Mouse (Mus musculus) frontal cortex, postnatal 25 days (tissue): ENCODE measurements around the gene N4bp2l2.
"Not testable (repeated sequence)": the region's sequence is repeated elsewhere in the genome, so short reads cannot be mapped to it uniquely, and the experiment has no call there.

Experiments used
- DNase-seq, 2 experiments: peaks; one replicate each; pipeline ENCODE4 v3.0.0; 2022; ENCODE audit warnings: low spot score in 2 of 2

Gene N4bp2l2

DNA sequence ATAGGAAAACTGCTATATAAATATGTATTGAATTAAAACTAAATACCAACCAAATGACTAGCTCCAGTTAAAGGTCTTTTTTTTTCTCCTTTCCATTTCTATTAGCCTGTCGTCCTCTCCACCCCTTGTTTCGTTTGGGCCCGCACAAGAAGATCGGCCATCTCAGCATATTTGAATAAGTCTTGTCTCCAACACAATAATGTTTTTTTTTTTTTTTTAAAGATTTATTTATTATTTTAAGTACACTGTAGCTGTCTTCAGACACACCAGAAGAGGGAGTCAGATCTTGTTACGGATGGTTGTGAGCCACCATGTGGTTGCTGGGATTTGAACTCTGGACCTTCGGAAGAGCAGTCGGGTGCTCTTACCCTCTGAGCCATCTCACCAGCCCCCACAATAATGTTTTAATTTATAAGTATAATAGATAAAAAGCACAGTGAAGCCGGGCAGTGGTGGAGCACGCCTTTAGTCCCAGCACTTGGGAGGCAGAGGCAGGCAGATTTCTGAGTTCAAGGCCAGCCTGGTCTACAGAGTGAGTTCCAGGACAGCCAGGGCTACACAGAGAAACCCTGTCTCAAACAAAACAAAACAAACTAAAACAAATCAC lies at the start of gene N4bp2l2:
N4bp2l2 (minus strand) TSS at position 51 of the 607 bp plus-strand sequence.
- DNase-seq, result not testable (repeated sequence)

DNA sequence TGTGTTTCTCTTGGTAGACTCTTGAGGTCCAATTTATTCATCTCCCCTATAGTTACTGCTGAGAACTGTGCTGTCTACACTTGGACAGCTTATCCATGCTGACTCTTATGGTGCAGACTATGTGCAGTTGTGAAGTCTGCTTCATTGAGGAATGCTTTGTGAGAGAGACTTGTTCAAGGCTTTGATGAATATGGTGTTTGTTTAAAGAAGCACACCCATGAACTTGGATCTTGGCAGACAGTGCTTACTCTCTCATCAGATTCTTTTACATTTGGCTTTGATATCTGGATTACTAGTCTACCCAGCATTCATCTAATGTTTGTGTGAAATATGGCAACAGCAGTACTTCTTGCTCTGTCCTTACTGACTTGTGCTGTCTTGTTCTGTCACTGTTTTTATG lies 47.4 kb upstream of the N4bp2l2 start:
- no peak for DNase-seq

DNA sequence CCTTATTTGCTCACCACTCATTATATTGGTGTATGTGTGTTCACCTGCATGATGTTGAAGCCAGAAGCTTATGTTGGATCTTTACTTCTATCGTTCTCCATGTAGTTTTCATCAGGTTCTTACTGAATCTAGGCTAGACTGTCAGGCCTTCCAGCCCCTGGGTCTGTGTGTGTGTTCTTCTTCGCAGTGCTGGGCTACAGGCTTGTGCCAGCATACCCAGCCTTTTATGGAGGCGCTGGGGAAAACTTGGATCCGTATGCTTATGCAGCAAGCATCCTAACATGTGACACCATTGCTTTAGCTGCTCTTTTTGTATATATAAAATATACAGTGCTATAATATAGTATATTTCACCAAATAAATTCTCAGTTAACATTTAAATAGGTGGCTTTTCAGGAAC lies 45.5 kb upstream of the N4bp2l2 start:
- DNase-seq, result no peak

DNA sequence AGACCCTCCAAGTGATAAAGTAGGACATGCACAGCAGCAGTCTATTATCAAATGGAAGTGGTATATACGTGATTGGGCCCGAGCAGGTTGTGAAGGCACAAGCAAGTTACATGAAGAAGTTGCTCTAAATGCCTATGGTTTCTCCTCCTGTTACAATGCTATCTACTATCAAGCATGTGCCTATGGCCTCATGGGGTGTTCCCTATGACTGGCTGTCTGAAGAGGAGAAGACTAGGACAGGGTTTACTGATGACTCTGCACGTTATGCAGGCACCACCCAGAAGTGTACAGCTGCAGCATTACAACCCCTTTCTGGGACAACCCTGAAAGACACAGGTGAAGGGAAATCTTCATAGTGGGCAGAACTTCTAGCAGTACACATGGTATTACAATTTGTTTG lies 41.2 kb upstream of the N4bp2l2 start:
- DNase-seq, result not testable (repeated sequence)

DNA sequence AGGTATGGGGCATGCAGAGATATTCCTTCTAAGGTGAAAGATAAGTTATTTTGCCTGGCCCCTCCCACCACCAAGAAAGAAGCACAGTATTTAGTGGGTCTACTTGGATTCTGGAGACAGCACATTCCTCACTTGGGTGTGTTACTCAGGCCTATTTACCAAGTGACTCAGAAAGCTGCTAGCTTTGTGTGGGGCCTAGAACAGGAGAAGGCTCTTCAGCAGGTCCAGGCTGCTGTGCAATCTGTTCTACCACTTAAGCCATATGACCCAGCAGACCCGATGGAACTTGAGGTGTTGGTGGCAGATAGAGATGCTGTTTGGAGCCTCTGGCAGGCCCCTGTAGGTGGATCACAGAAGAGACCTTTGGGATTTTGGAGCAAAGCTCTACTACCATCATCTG lies 40.7 kb upstream of the N4bp2l2 start:
- not testable (repeated sequence) for DNase-seq

DNA sequence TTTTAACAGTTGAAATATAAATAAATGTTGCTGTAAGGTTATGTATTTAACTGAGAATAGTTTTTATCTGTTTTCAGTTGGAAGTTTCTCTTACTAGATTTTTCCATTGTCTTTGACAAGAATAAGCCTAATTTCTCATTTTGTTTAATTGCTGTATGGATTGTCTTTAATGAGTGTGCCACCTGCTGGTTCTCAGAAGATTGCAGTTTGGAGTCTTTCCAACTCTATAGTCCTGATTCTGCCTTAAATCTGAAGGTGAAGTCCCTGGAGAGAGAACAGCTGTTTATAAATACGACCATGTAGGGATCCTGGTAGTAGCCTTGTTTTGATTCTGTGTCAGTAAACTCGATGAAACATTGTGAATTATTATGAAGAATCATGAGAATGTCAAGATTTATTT lies 36.7 kb upstream of the N4bp2l2 start:
- DNase-seq, result no peak

DNA sequence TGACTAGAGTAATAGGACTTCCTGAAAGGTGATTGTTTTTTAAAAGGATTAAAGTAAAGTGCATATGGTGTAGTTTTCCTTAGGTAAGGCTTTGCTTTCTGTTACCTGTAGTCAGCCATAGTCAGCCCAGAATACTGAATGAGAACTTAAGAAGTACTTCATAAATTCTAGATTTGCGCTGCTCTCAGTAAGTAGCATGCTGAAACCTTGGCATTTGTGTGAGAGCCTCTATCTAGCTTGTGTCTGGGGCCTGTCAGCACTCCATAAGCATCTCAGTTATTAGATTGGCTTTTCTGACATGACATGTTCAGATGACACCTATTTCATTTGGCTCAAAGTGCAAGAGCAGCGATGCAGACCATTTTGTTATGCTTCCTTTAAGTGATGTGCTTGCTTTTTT lies 27.3 kb upstream of the N4bp2l2 start:
- no peak for DNase-seq

DNA sequence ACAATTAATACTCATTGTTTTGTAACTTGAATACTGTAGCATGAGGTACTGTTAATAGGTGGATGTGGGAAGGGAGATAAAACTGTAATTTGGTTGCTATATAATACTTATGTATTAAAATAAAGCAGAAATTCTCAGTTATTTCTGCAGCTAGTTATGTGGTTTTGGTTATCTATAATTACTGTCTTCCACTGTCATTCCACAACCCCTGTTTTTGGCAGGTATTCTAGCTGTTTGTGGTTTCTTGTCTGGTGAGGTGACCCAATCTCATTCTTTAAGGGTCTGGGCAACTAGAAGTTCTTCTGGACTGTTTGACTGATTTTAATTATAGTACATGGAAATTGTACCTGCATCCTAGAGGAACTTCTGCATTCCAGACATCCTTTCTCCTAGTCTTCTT lies 24.7 kb upstream of the N4bp2l2 start:
- DNase-seq, result no peak

DNA sequence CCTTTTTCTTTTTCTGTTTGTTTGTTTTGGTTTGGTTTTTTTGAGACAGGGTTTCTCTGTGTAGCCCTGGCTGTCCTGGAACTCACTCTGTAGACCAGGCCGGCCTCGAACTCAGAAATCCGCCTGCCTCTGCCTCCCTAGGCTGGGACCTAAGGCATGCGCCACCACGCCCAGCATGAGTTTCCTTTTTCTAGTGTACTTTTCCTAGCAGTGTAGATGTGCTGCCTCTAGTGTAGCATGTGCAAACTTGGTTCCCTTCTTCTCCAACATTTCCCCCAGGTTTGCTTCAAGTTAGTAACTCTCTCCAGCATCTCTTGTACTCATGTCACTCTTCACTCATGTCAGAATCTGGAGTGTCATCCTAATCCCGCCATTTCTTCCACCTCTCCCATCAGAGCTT lies 16.9 kb upstream of the N4bp2l2 start:
- DNase-seq, result not testable (repeated sequence)

DNA sequence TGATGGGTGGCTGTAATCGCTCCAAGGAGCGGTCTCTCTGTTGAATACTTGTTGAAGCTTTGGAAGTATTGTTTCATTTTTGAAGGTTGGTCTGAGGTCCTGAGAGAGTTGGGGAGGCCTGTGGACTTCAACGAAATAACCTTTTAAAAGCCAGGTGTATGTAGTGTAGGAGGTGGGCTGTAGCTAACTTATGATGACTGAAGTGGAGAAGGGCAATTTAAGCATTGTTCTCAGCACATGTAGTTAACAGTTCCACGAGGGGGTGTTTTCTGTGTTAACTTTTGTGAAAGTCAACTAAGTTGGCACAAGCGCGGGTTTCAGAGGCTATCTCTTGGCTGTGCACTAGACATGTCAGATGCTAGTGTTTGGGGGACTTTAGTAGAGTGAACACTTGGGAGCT lies 8.9 kb upstream of the N4bp2l2 start:
- DNase-seq, result no peak

DNA sequence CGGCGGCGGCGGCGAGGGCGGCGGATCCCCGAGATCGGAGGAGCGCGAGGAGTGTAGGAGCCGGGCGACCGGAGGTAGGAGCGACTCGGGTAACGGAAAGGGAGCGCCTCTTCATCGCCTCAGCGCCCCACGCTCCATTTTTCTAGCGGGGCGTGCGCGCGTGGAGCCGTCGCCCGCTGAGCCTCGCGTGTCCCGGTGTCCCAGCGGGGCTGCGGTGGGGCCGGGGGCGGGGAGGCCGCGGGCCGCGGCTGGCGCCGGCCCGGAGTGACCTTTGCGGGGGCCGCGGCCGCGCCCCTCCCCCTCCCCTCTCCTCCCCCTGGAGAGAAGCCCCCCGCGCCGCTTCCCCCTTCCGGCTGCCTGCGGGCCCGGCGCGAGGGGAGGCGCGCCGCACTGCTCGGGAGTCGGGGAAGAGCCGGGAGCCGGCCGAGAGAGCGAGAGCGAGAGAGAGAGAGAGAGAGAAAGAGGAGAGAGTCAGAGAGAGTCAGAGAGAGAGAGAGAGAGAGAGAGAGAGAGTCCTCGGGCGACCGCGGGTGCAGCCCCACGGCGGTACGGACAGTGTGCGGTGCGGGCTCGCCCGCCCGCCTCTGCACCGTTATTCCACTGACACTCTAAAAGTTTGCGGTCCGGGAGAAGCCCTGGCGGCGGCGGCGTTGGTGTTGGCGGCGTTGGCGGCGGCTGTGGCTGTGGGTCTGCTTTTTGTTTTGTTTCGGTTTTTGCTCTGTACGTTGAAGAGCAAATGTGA lies 8.1 kb upstream of the N4bp2l2 start:
- DNase-seq, result peak; percentile 15 to 20

DNA sequence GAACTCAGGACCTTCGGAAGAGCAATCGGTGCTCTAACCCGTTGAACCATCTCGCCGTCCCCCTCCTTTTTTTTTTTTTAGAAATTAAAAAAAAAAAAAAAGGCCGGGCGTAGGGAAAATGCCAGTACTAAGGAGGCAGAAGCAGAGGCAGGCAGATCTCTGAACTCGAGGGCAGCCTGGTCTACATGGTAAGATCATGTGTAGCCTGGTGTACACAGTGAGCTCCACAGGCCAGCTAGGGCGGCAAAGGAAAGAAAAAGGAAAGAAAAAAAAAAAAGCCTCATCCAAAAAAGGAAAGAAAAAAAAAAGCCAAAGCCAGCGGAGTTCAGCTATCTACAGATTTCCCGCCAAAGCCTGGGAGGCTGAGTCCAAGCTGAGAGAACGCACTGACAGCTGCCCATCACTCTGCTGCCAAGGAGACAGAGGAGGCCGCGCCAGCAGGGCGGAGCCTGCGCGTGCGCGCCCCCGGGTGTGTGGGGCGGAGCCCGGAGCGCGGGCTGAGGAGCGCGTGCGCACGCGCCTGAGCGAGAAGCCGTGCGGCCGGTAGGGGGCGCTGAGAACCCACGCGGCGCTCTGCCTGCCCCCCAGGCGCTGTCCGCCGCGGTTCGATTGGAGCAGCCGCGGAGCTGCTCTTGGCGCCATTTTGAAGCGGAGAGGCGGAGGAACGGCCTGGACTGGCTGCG lies 7.3 kb upstream of the N4bp2l2 start, which contains the start of gene Pds5b:
Pds5b (plus strand) TSS at position 587 of the 683 bp plus-strand sequence.
- peak; percentile 74 to 87 for DNase-seq

DNA sequence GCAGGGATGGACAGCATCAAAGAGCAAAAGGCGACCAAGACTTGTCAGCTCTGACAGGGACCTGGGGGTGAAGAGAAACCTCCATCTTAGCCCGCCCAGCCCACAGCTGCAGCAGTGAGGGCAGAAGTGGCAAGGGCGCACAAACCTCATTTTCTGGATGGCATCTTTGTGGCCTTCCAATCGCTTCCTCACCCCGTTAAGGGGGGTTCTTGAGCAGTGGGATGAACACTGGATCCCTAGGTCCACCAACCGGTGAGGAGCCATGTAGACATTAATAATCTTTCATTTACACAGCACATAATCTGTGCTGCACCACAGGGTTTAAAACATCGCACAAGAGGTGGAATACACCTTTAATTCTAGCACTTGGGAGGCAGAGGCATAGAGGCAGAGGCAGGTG lies 6.4 kb upstream of the N4bp2l2 start:
- no peak for DNase-seq

DNA sequence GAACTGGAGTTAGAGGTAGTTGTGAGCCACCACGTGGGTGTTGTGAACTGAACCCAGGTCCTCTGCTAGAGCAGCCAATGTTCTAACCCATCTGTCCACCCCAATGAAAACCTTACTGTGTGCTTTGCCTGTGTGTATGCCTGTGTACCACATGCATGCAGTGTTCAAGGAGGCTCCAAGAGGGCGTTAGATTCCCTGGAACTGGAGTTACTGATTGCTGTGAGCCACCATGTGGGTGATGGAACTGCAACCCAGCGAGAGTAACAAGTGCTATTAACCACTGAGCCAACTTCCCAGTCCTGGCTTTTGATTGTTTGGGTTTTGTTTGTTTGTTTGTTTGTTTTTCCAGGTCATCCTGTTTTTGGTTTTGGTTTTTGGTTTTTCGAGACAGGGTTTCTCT lies 2.7 kb upstream of the N4bp2l2 start:
- DNase-seq, result no peak

DNA sequence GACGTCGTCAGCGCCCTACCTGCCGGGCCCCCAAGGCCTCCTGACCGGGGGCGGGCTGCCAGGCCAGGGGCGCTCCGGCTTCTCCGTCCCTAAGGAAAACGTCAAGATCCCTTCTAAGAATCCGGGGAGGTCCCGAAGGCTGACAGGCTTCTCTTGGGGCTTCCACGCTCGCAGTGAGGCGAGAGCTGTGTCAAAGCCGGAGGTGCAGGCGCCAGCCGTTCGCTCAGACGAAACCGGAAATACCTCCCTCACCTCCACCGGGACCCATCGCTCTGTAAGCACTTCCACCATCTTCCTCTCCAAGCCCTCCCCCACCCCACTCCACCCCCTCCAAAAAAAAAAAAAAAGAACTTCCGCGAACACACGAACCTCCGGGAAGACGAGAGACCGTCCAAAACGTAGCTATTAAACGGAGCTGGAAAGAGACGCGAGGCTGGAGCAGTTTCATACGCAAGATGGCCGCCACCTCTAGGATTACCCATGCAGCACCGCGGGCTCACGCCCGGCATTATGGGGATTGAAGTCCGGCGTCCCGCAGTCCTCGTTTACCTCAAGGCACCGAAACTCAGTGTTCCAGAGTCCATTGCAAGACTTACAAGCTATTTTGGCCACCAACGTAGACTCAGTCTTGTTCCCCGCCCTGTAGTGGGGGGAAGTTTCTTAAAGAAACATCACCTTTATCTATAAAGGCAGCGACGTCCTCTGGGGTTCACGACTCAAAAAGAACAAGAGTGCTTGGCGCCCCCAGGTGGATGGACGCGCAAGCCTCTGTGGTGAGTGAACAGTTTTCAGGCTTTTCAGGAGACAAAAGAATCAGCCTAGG lies 640 bp downstream of the N4bp2l2 start:
- DNase-seq, result peak; percentile 93 to 96

DNA sequence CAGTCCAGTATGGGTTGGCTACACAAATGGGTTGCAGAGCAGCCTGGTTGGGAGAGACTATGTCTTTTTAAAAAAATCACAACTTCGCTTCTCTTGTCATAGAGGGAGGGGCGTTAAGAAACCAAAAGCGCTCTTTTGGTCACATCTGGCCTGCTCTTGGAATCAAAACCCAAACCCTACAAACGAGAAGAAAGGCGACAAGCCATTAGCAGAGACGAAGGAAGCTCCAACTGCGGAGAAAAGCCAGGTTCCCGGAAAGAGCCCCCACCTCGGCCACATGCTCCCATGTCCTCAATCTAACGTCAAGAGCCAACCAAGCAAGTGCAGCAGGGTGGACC lies 1.2 kb downstream of the N4bp2l2 start:
- DNase-seq, result no peak

DNA sequence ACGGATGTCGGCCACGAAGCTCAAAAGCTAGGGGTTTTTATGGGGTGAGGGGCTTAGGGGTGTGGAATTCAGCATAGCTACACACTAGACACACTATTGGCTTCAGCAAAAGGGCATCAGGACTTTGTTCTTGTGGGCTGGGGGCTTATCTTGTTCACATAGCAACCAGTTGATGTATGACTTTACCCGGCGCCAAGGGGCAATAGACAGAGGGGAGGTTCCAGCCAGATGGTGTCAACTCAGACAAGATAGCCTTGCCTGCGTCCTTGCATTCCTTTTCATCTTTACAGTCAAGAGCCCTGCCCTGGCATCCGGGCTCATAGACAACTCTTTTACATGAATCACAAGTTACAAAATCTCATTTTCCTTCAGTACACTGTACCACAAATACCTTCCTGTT lies 2.1 kb downstream of the N4bp2l2 start:
- DNase-seq, result not testable (repeated sequence)

DNA sequence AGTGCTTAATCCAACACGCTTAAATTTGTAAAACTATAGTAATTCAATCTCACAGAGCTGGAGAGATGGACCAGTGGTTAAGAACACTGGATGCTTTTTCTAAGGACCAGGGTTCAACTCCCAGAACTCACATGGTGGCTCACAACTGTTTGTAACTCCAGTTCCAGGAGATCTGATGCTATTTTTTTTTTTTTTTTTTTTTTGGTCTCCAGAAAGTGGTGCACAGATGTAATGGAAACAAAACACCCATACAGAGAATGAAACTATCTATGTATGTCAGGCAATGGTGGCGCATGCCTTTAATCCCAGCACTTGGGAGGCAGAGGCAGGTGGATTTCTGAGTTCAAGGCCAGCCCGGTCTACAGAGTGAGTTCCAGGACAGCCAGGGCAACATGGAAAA lies 5.7 kb downstream of the N4bp2l2 start:
- DNase-seq, result not testable (repeated sequence)

DNA sequence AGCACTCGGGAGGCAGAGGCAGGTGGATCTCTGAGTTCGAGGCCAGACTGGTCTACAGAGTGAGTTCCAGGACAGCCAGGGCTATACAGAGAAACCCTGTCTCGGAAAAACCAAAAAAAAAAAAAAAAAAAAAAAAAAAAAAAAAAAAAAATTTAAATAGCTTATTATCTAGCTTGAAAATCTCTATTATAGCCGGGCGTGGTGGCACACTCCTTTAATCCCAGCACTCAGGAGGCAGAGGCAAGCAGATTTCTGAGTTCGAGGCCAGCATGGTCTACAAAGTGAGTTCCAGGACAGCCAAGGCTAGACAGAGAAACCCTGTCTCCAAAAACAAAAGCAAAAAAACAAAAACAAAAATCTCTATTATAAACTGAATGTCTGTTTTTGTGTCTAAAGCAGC lies 6.6 kb downstream of the N4bp2l2 start:
- not testable (repeated sequence) for DNase-seq

DNA sequence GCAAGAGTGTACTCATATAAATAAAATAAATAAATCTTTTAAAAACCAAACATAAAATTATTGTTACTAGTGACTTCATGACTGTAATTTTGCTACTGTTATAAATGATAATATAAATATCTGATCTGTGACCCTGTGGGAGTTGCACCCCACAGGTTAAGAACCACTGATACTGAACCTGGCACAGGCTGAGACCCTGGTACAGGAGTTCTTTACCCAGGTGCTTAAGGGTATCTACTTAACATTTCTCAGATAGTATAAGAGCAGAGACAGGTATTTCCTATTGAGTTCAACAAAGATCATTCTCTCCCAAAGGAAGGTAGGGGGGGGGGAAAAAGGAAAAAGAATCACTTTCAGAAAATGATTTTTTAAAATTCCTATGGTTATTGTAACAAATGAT lies 11.4 kb downstream of the N4bp2l2 start:
- no peak for DNase-seq

DNA sequence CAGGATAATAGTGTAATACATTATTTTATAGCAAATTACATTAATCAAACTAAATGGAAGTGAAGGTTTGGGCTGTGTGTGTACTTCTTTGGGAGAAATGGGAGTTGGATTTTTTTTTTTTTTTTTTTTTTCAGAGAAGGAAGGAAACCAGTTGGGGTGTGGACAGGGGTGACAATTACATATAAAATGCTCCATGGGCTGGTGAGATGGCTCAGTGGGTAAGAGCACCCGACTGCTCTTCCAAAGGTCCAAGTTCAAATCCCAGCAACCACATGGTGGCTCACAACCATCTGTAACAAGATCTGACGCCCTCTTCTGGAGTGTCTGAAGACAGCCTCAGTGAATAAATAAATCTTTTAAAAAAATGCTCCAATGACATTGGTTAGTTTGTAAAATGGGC lies 13.4 kb downstream of the N4bp2l2 start:
- no peak for DNase-seq

DNA sequence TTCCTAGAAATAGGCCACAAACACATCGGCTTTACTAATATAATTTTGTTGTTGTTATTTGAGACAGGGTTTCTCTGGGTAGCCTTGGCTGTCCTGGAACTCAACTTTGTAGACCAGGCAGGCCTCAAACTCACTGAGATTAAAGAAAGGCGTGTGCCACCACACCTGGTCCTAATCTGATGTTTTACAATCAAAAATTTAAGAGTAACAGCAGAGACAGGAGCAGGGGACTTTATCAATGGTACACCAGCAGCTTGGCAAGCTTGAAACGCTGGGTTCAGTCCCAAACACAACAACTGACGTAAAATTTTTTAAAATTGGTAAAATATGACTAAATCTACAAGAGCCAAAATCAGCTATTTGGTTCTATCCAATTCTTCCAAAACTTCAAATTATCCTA lies 21.1 kb downstream of the N4bp2l2 start:
- no peak for DNase-seq
